Mouse (Mus musculus): ENCODE results near the gene Blnk.

GRCm38 (mm10) chr19:41014003-41014402 lies 19.7 kb upstream of the Blnk start:
- TF ChIP-seq TAL1 (IDR thresholded peaks at IDR 0.05; ENCODE audit: low read length): no peak
- no peak for TF ChIP-seq GATA1 (IDR thresholded peaks at IDR 0.05; ENCODE audit: low read length)
